Mouse (Mus musculus) heart, adult 2 months (tissue): ENCODE measurements around the gene Taf8.

Source experiments
- CTCF ChIP-seq: fragments of 200-600 bp; IDR thresholded peaks from 2 replicates; pipeline ENCODE4 v1.8.1; 2022; ENCODE audit warnings: antibody characterized with exemption, mild to moderate bottlenecking, moderate library complexity
- EP300 ChIP-seq: fragments of 200-500 bp; IDR thresholded peaks from 2 replicates; pipeline ENCODE4 v1.6.1; 2011; ENCODE audit warnings: low read depth, low read length, control low read depth; ENCODE audit not compliant: insufficient read depth
- POLR2A ChIP-seq: fragments of 200-500 bp; IDR thresholded peaks from 2 replicates; pipeline ENCODE4 v1.6.1; 2011; ENCODE audit warnings: mild to moderate bottlenecking, low read depth, low read length, control low read depth; ENCODE audit not compliant: insufficient read depth

GRCm38 (mm10) chr17:47445518-47445917 lies 56.6 kb downstream of the Taf8 start:
- TF ChIP-seq POLR2A (no peak), CTCF (no peak), EP300 (no peak)
